Mouse (Mus musculus) 3T3-L1 (cell line): ENCODE results near the gene Cdh6.

Source experiments
- DNase-seq: peaks from one replicate; pipeline ENCODE4 v3.0.0-alpha.2; 2015; ENCODE audit warnings: low read depth, low spot score

Cdh6 gene

GRCm38 (mm10) chr15:13165094-13165885, 8.2 kb downstream of the Cdh6 start:
- no peak for DNase-seq

GRCm38 (mm10) chr15:13155820-13156219, 17.7 kb downstream of the Cdh6 start:
- no peak for DNase-seq

- no peak for DNase-seq
Observed at GRCm38 (mm10) chr15:13155418-13155817, 18.1 kb downstream of the Cdh6 start.

DNA sequence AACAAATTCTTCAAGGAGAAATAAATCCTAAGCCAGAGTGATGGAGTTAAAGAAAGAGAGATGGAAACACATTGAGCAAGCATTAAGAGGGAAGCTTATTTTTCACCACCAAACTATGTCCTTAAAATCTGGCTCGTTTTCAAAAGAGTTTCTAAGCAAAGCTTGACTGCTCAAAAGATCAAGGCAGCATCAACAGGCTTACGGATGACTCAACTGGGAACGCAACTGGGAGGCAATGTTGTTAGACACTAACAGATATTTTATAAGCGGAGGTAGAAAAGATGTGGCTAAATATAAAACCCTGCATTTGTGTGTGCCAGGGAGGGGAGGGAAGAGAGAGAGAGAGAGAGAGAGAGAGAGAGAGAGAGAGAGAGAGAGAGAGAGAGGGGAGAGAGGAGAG, 31.5 kb downstream of the Cdh6 start:
- DNase-seq: no peak

- no peak for DNase-seq
Observed at GRCm38 (mm10) chr15:13139662-13140061, 33.8 kb downstream of the Cdh6 start.

- DNase-seq: no peak
Observed at GRCm38 (mm10) chr15:13137166-13137565, 36.3 kb downstream of the Cdh6 start.

DNA sequence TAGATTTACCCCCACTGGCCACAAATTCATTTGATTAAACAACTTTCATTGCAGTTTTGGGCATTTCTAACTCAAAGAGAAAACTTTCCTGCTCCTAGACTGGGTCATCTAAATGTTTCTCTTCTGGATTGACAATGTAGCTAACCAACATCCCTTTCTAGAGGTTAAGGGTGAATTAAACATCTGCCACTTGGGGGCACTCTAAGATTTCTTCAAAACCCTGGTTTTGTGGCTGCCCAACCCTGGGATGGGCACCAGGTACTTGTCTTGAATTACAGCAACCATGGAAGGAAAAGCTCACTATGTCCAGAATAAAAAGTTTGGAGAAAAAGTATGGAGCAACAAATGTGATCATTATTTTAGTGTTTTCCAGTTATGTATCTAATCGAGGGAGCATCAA, 39.4 kb downstream of the Cdh6 start:
- DNase-seq: peak; percentile 60

DNA sequence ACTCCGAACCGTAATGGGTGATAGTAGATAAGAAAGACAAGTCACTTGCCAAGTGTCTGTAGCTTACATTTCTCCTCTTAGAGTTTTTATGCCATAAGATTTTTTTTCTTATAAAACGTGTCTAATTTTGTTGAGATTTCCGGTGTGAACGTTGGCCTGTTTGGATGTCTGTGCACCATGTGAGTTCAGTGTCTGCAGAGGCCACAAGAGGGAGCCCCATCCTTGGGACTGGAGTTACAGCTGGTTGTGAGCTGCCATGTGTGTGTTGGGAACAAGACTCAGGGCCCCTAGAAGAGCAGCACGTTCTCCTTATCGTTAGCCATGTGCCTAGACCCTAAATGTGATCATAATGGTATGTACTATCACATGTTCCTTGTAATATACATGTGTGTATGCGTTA, 40.1 kb downstream of the Cdh6 start:
- DNase-seq: peak; percentile 5

DNA sequence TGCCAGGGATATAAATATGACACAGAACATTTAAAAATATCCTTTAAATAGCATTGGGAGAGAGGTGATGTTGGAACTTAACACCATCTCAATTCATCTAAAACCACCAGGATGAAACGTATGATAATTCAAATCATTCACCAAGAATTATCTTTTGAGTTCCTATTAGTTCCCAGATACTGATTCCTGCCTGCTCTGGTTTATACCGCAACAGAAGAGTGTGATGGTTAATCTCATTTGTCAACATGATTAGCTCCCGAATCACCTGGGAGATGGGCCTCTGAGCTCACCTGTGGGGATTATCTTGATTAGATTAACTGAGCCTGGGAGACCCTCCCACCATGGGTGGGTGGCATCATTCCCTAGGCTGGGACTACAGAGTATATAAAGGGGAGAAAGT, 41.0 kb downstream of the Cdh6 start:
- no peak for DNase-seq

DNA sequence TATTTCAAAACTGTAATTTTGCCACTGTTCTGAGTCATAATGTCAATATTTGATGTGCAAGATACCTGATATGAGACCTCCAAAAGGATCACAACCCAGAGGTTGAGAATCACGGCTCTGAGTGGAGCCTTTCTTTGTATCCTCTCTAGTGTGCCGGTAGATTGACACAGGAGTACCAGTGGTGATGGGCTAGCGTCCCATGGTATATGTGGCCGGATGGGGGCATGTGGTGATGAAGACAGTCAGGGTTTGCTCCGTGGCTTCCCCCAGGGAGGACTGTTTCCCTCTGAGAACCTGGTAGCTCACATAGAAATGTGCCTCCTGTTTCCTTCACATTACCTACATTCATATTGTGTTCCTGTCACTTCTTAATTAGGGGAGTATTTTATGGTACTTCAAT, 43.2 kb downstream of the Cdh6 start:
- DNase-seq: no peak

DNA sequence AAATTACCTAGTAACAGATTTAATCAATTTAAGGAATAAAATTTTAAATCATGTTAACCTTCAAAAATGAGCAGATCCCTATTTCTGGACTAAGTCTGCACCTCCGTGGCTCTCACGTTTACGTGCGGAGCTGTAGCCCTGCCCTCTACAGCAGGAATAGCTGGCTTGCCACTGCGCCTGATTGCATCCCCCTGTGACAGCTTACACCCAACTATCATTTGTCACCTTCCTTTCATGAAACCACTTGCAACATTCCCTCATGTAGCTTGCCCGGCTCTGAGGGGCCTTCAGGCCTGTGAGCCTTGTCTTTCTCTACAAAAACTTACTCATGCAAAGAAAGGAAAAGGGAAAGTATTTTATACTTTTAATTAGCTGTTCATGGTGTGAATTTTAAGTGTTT, 73.1 kb downstream of the Cdh6 start:
- DNase-seq: no peak

DNA sequence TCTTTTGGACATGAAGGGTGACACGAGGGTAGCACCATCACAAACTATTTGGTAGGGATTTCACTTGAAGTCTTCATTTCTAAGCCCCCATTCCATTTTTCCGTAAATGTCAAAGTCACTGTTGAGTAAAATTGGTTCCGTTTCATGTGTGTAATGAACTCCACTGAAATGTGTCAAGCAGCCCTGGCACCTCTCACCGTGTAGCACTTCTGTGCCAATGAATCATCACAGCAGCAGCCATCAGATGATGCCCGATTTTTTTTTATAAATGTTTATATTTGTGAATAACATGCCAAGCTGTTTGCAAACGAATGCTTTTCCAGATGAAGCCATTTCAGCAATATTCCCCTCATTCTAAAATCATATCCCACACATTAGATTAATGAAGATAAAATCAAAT, 75.6 kb downstream of the Cdh6 start:
- no peak for DNase-seq

DNA sequence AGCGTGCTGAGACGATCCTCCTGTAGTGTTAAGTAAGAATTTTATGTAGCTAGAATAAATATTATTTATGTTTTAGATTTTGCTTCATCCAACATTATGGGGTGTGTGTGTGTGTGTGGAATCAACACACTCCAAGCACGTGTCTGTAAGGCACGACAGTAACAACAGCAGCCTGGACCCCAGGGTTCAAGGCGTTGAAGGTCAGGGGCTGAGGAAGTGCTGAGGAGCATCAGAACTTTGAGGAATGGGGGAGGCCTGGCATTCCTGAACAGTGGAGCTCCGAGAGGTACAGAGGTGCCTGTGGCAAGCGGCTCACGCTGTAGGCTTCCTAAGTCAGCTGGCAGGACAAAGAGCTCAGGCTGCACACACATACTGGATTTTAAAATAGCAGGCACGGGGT, 78.1 kb downstream of the Cdh6 start:
- no peak for DNase-seq

DNA sequence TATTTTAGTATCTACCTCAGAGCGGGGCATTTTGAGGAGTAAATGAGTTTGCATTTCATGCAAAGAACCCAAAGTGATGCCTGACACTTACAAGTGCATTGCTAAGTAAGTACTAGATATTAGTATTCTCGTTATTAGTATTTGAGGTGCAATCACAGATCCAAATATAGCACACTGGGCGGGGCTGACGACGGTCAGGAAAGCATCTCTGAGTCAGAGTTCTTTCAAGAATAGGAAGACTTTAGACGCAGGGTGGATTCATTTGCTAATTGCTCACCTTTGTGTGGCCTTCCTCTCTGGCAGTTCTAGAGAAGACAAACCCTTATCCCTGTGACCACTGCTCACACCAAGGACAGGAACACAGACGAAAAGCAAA, 78.6 kb downstream of the Cdh6 start:
- no peak for DNase-seq

- no peak for DNase-seq
Observed at GRCm38 (mm10) chr15:13093954-13094880, 79.3 kb downstream of the Cdh6 start.

- no peak for DNase-seq
Observed at GRCm38 (mm10) chr15:13092064-13092463, 81.4 kb downstream of the Cdh6 start.

- DNase-seq: peak; percentile 66
Observed at GRCm38 (mm10) chr15:13088504-13089058, 84.9 kb downstream of the Cdh6 start.

DNA sequence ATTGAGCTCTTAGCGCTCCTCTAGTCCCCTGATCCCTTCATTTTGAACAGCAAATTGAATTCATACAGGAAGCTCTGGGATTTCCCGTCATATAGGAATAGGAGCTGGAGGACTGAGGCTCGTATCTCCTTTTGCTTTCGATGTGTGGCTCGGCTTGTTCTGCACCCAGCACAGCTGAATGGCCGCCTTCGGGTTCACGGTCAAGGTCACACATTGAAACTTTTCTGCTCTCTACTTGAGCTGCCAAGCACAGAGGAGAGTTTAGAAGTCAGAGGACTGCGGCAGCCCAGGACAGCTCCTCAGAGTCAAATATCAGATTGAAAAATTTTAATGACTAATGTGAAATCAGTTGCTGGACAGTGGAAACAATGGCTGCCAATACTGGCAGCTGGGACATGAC, 88.7 kb downstream of the Cdh6 start:
- no peak for DNase-seq

GRCm38 (mm10) chr15:13076908-13077669, 96.4 kb downstream of the Cdh6 start:
- peak; percentile 2 for DNase-seq

DNA sequence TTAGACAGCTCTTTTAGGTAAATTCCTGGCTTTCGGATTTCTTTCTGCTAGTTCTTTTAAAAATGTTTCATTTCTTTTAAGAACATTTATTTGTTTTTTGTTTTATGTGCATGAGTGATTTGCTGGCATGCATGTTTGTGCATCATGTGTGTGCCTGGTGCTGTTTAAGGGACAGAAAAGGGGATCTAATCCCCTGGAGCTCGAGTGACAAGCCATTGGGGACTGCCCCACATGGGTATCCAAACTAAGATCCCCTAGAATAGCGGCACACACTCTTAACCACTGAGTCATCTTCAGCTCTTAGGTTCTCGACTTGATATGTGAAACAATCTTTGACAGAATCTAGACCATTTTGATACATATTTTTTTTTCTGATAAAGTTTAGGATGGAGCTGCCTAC, 99.4 kb downstream of the Cdh6 start:
- DNase-seq: no peak

- no peak for DNase-seq
Observed at GRCm38 (mm10) chr15:13068213-13068516, 105.3 kb downstream of the Cdh6 start.
